Mouse (Mus musculus): ENCODE measurements around the gene Cyp11a1. TPM values are rescaled to one million over a fixed set of nuclear protein-coding genes. Genes with fewer than 3 reads are reported as not detected.

Cyp11a1 gene
- polyA plus RNA-seq, 1 experiment: 0.04 TPM

DNA sequence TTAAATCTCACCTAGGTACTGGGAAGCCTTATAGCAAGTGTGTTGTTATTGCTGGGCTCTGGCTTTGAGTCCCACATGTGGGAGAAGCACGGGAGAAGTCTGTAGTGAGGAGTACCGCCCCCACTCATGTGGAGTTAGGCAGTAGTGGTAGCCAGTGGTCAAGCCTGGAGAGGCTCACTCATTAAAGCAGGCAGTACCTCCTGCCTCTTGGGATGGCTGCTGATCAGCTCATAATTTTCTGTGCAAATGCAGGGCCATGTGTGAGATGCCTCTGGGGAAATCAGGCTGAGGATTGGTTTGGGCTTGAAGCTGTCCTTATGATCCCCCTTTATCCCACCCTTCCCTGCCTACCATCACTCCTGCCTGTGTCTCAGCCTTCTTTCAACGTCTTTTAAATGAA, 68.3 kb downstream of the Cyp11a1 start:
- TF ChIP-seq TAL1 (IDR thresholded peaks at IDR 0.05; ENCODE audit: low read length) (no peak), GATA1 (IDR thresholded peaks at IDR 0.05; ENCODE audit: low read length) (no peak)
- Histone ChIP-seq H3K36me3 (ENCODE audit: control insufficient read depth) (no peaks in the 10 kb centered on the region), H3K4me3 (replicated peaks) (no peak overlapping the region), H3K27me3 (ENCODE audit: control insufficient read depth) (no peaks in the 10 kb centered on the region), H3K4me1 (ENCODE audit: control insufficient read depth) (no peaks in the 10 kb centered on the region), H3K9me3 (ENCODE audit: control insufficient read depth, low read length) (no peaks in the 10 kb centered on the region)

Other genes with a start within 250 kb of the Cyp11a1 start
- gene Clk3, start 240.6 kb upstream of the Cyp11a1 start, polyA plus RNA-seq (2012): 38.9 and 44.4 TPM in 2 replicates
- 1.8 and 1.9 TPM in 2 replicates for gene Arid3b, start 169.6 kb upstream of the Cyp11a1 start, polyA plus RNA-seq (2012)
- gene Ubl7, start 95.4 kb upstream of the Cyp11a1 start, polyA plus RNA-seq (2012): 22.3 and 24.0 TPM in 2 replicates
- 0.03 and 0.04 TPM in 2 replicates for gene Sema7a, start 66.3 kb upstream of the Cyp11a1 start, polyA plus RNA-seq (2012)
- gene Stra6, start 57.4 kb downstream of the Cyp11a1 start, polyA plus RNA-seq (2012): not detected in 2 replicates
- not detected in 2 replicates for gene Ccdc33, start 112.4 kb downstream of the Cyp11a1 start, polyA plus RNA-seq (2012)
- not detected in 2 replicates for gene Islr, start 197.9 kb downstream of the Cyp11a1 start, polyA plus RNA-seq (2012)
- gene Islr2, start 197.9 kb downstream of the Cyp11a1 start, polyA plus RNA-seq (2012): not detected in 2 replicates
- 6.8 and 10.8 TPM in 2 replicates for gene Pml, start 243.4 kb downstream of the Cyp11a1 start, polyA plus RNA-seq (2012)
- gene Stoml1, start 246.8 kb downstream of the Cyp11a1 start, polyA plus RNA-seq (2012): 0.10 TPM in 1 of 2 replicates, not detected in the other

Data from erythroblast, embryonic 14.5 days (primary cell).